Mouse (Mus musculus) myocyte (in vitro differentiated cells): ENCODE data around the gene Gm20388. TPM values are rescaled to one million over a fixed set of nuclear protein-coding genes. Genes with fewer than 3 reads are reported as not detected.

ENCODE experiments used
- H3K27me3 ChIP-seq: one replicate; pipeline ENCODE4 v1.6.1; 2011; ENCODE audit not compliant: control insufficient read depth, insufficient read depth, insufficient read length
- H3K36me3 ChIP-seq: one replicate; pipeline ENCODE4 v1.6.1; 2011; ENCODE audit not compliant: control insufficient read depth, insufficient read depth
- H3K4me2 ChIP-seq: one replicate; pipeline ENCODE4 v1.6.1; 2011; ENCODE audit warnings: low read depth, control low read depth
- H3K4me3 ChIP-seq: one replicate; pipeline ENCODE4 v1.5.1; 2011; ENCODE audit warnings: mild to moderate bottlenecking, control low read depth, moderate library complexity
- H3K79me2 ChIP-seq: one replicate; pipeline ENCODE4 v1.6.1; 2011; ENCODE audit not compliant: control insufficient read depth, insufficient read depth
- H3ac ChIP-seq: one replicate; pipeline ENCODE4 v1.6.1; 2011; ENCODE audit not compliant: control insufficient read depth, insufficient read length
- CEBPB ChIP-seq: IDR thresholded peaks from 2 replicates; pipeline ENCODE4 v1.6.1; 2011; ENCODE audit warnings: mild to moderate bottlenecking, moderate library complexity; ENCODE audit not compliant: poor library complexity, insufficient read depth, severe bottlenecking
- E2F4 ChIP-seq: IDR thresholded peaks from one replicate; pipeline ENCODE4 v1.6.1; 2011; ENCODE audit warnings: mild to moderate bottlenecking, control low read depth, moderate library complexity; ENCODE audit not compliant: insufficient read depth
- MAX ChIP-seq: IDR thresholded peaks from one replicate; pipeline ENCODE4 v1.6.1; 2011; ENCODE audit warnings: low read depth, mild to moderate bottlenecking, control low read depth
- MYOD1 ChIP-seq, 3 experiments: IDR thresholded peaks; one replicate each; pipeline ENCODE4 v1.6.1; 2011; ENCODE audit warnings: control low read depth in 2 of 3, low read depth in 2 of 3, mild to moderate bottlenecking in 2 of 3, moderate library complexity in 1 of 3; ENCODE audit not compliant: insufficient read length in 2 of 3, control insufficient read depth in 1 of 3
- MYOG ChIP-seq, 3 experiments: IDR thresholded peaks; one replicate each; pipeline ENCODE4 v1.6.1; 2011; ENCODE audit warnings: control low read depth in 2 of 3, low read depth in 2 of 3, mild to moderate bottlenecking in 2 of 3; ENCODE audit not compliant: insufficient read length in 2 of 3, control insufficient read depth in 1 of 3, insufficient read depth in 1 of 3
- POLR2A ChIP-seq: IDR thresholded peaks from one replicate; pipeline ENCODE4 v1.6.1; 2011; ENCODE audit warnings: low read depth, mild to moderate bottlenecking, control low read depth, moderate library complexity; ENCODE audit not compliant: insufficient read length
- POLR2AphosphoS2 ChIP-seq: IDR thresholded peaks from one replicate; pipeline ENCODE4 v1.6.1; 2011; ENCODE audit warnings: low read depth, control low read depth; ENCODE audit not compliant: insufficient read length
- REST ChIP-seq: IDR thresholded peaks from one replicate; pipeline ENCODE4 v1.6.1; 2011; ENCODE audit warnings: mild to moderate bottlenecking, control low read depth, moderate library complexity; ENCODE audit not compliant: insufficient read depth, insufficient read length
- SRF ChIP-seq: IDR thresholded peaks from one replicate; pipeline ENCODE4 v1.6.1; 2011; ENCODE audit warnings: low read depth; ENCODE audit not compliant: control insufficient read depth, insufficient read length
- TCF12 ChIP-seq: IDR thresholded peaks from one replicate; pipeline ENCODE4 v1.6.1; 2011; ENCODE audit warnings: mild to moderate bottlenecking, control low read depth; ENCODE audit not compliant: poor library complexity, insufficient read depth, severe bottlenecking
- TCF3 ChIP-seq: IDR thresholded peaks from one replicate; pipeline ENCODE4 v1.6.1; 2011; ENCODE audit warnings: low read depth, control low read depth; ENCODE audit not compliant: insufficient read length
- USF1 ChIP-seq: IDR thresholded peaks from one replicate; pipeline ENCODE4 v1.6.1; 2011; ENCODE audit warnings: low read depth, mild to moderate bottlenecking, control low read depth, moderate library complexity
- polyA plus RNA-seq: library from polyadenylated mRNA; unstranded; fragments of >200 nt; fragmentation: generic; extraction: Trizol; gene quantifications from one replicate; pipeline ENCODE4 v1.2.1, GENCODE M21; 2012; ENCODE audit warnings: missing spikeins

Gene Gm20388
- polyA plus RNA-seq, 1 experiment = 15.3 TPM

DNA sequence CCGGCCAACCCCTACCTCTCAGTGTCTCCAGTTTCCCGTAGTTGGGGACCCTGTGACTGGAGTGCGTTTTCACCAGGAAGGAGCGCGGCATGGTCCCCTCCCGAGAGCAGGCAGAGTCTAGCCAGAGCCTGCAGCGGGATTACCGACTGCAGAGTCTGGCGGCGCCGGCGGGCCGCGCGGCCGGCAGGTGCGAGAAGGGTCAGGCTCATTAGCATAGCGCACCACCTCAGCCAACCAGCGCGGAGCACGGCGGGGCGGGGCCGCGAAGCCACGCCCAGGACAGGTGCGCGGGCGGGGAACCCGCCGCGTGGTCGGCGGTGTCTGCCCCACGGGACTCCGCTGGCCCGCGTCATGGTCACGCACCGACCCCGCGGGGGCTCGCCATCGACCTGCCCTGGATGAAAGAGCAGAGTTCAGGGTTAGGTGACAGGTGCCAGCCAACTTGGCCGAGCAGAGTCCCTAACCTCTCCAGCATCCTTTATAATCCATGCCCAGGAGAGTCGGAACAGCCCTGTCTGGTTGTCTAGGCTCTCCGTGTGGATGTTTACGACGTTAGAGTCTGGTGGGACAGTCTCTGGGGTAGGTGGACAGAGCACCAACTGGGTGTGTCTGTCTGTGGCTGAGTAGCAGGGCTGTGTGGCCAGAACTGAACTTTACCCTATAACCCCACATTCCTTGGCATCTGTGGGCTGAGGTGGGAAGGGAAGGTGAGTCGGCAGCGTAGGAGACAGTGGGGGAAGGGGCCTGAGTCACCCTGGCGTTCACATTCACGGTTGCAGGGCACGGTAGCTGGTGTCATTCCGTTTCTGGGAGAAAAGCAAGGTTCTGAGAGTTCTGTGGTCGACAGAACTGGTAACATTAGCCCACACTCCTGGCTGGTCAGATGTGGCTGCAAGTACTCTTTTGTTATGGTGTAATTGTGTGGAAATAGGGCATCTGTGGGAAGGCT lies 2550.2 kb downstream of the Gm20388 start, which contains the start of gene Snai3:
Snai3 (minus strand) TSS at position 210 of the 949 bp plus-strand sequence.
- H3K27me3 ChIP-seq = no peaks in the 10 kb centered on the region
- H3K4me2 ChIP-seq = peak within 1 kb of the TSS; percentile 74
- no peak for TF ChIP-seq POLR2AphosphoS2
- peak; percentile 7 for TF ChIP-seq TCF3
- no peak for TF ChIP-seq TCF12
- TF ChIP-seq MAX = no peak
- TF ChIP-seq MYOG (IDR thresholded peaks at IDR 0.05; ENCODE audit: control insufficient read depth in 1 of 3, insufficient read depth in 1 of 3, insufficient read length in 2 of 3, low read depth in 2 of 3) = peak in 2 of 3 experiments; percentile 73 to 78
- no peak for TF ChIP-seq USF1
- TF ChIP-seq REST = no peak
- TF ChIP-seq MYOD1 (IDR thresholded peaks at IDR 0.05; ENCODE audit: control insufficient read depth in 1 of 3, insufficient read length in 2 of 3, low read depth in 2 of 3) = peak in 2 of 3 experiments; percentile 69 to 93
- TF ChIP-seq POLR2A = no peak
- no peak for TF ChIP-seq SRF
- peak; percentile 57; the same call in 1 of the 2 replicates for TF ChIP-seq CEBPB
- no peak for TF ChIP-seq E2F4
- no peak within 1 kb of the TSS for H3ac ChIP-seq
- peak within 1 kb of the TSS; percentile 7 for H3K4me3 ChIP-seq
- no peaks in the 10 kb centered on the region for H3K79me2 ChIP-seq
- H3K36me3 ChIP-seq = no peaks in the 10 kb centered on the region

DNA sequence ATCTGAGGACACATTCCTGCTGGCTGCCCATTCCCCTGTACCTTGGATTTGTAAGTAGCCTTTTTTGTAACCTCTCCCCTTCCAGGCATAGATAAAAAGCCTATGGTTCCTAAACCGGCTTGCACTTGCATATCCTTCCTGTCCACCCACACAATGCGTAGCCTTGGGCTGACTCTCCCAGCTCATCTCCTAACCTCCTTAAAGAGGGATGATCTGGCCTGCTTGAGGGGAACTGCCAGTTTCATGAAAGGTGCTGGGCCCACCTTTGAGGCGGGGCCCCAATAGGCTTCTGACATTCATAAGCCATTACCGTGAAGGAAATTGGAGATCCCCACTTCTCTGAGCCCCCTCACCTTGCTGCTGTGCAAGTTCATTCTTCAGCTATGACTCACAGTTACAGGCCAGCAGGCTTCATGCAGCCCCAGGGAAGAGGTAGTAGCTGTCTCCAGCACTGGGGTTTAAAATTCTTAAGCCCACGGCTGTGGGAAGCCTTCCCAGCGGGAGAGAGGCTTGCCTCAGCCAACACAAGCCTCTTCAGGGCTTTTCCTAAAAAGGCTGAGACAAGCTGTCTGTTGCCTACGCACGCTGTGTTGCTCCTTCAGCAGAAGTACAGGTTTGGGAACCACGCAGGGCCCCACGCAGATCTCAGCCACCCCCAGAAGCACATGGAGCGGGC lies 2551.0 kb downstream of the Gm20388 start:
- TF ChIP-seq TCF3 = no peak
- TF ChIP-seq POLR2A = no peak
- TF ChIP-seq CEBPB = no peak
- no peak for TF ChIP-seq TCF12
- TF ChIP-seq MYOG (IDR thresholded peaks at IDR 0.05; ENCODE audit: control insufficient read depth in 1 of 3, insufficient read depth in 1 of 3, insufficient read length in 2 of 3, low read depth in 2 of 3) = no peak
- TF ChIP-seq SRF = no peak
- TF ChIP-seq REST = no peak
- TF ChIP-seq MAX = no peak
- no peak for TF ChIP-seq USF1
- no peak for TF ChIP-seq MYOD1 (IDR thresholded peaks at IDR 0.05; ENCODE audit: control insufficient read depth in 1 of 3, insufficient read length in 2 of 3, low read depth in 2 of 3)
- TF ChIP-seq E2F4 = no peak
- no peak for TF ChIP-seq POLR2AphosphoS2
- Histone ChIP-seq H3K27me3 (no peaks in the 10 kb centered on the region), H3ac (no peak overlapping the region), H3K4me2 (peak overlapping the region; percentile 74), H3K4me3 (no peak overlapping the region), H3K79me2 (no peaks in the 10 kb centered on the region), H3K36me3 (no peaks in the 10 kb centered on the region)

DNA sequence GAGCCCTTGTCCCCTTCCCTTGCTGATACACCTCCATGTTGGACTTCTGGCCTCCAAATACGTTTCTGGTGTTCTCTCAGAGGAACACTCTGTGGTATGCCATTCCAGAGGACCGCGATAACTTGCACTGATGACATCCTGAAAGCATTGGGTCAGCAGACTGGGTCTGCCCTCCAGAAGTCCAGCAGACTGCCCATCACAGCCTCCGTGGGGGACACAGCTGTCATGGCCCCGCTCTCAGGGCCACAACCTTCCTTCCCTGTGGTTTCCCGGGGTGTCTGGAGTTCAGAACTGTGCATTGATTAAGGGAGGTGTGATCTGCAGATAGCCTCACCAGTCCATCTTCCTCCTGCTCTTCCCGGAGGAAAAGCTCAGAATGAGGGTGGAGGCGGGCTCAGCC lies 2551.9 kb downstream of the Gm20388 start:
- no peaks in the 10 kb centered on the region for H3K79me2 ChIP-seq
- H3K4me2 ChIP-seq = no peak overlapping the region
- H3K4me3 ChIP-seq = no peak overlapping the region
- peaks cover 5% of the 10 kb centered on the region for H3K36me3 ChIP-seq
- TF ChIP-seq TCF12 = no peak
- no peak for TF ChIP-seq CEBPB
- TF ChIP-seq MYOG (IDR thresholded peaks at IDR 0.05; ENCODE audit: control insufficient read depth in 1 of 3, insufficient read depth in 1 of 3, insufficient read length in 2 of 3, low read depth in 2 of 3) = peak in 2 of 3 experiments; percentile 21 to 58
- peak in 1 of 3 experiments; percentile 51 for TF ChIP-seq MYOD1 (IDR thresholded peaks at IDR 0.05; ENCODE audit: control insufficient read depth in 1 of 3, insufficient read length in 2 of 3, low read depth in 2 of 3)
- TF ChIP-seq MAX = no peak
- TF ChIP-seq E2F4 = no peak
- no peak for TF ChIP-seq POLR2A
- TF ChIP-seq SRF = no peak
- TF ChIP-seq TCF3 = no peak
- TF ChIP-seq REST = no peak
- TF ChIP-seq USF1 = no peak
- no peak for TF ChIP-seq POLR2AphosphoS2
- no peaks in the 10 kb centered on the region for H3K27me3 ChIP-seq
- H3ac ChIP-seq = no peak overlapping the region
